Mouse (Mus musculus) adrenal gland, postnatal 14 days (tissue): ENCODE measurements around the gene Ptbp1. TPM values are rescaled to one million over a fixed set of nuclear protein-coding genes. Genes with fewer than 3 reads are reported as not detected.

ENCODE experiments used
- DNase-seq: peaks from one replicate; pipeline ENCODE4 v3.0.0; 2021; ENCODE audit warnings: mixed read lengths
- long read RNA-seq, 2 experiments: library from polyadenylated mRNA; stranded (forward); transcript quantifications; one replicate each; pipeline ENCODE4 v2.0.0; 2021
- total RNA-seq: library from RNA; stranded (reverse); gene quantifications from 2 replicates; pipeline ENCODE4 v1.2.3, GENCODE M21; 2021

Ptbp1 gene
- 291 and 302 TPM in 2 replicates for total RNA-seq
- long read RNA-seq, experiment 1, transcript Ptbp1-216 (14 exons, 3,110 nt) = minor isoform, 46 of 117 reads
- long read RNA-seq, experiment 1, transcript Ptbp1-206 (13 exons, 3,169 nt) = major isoform, 48 of 117 reads
- long read RNA-seq, experiment 1, partial matches to known transcripts = 12 of 117 reads
- long read RNA-seq, experiment 1, other reads (novel, unspliced or antisense) = 9 of 117 reads
- long read RNA-seq, experiment 2, transcript Ptbp1-206 (13 exons, 3,169 nt) = minor isoform, 26 of 75 reads
- long read RNA-seq, experiment 2, transcript Ptbp1-216 (14 exons, 3,110 nt) = major isoform, 29 of 75 reads
- long read RNA-seq, experiment 2, partial matches to known transcripts = 11 of 75 reads
- long read RNA-seq, experiment 2, other reads (novel, unspliced or antisense) = 8 of 75 reads

DNA sequence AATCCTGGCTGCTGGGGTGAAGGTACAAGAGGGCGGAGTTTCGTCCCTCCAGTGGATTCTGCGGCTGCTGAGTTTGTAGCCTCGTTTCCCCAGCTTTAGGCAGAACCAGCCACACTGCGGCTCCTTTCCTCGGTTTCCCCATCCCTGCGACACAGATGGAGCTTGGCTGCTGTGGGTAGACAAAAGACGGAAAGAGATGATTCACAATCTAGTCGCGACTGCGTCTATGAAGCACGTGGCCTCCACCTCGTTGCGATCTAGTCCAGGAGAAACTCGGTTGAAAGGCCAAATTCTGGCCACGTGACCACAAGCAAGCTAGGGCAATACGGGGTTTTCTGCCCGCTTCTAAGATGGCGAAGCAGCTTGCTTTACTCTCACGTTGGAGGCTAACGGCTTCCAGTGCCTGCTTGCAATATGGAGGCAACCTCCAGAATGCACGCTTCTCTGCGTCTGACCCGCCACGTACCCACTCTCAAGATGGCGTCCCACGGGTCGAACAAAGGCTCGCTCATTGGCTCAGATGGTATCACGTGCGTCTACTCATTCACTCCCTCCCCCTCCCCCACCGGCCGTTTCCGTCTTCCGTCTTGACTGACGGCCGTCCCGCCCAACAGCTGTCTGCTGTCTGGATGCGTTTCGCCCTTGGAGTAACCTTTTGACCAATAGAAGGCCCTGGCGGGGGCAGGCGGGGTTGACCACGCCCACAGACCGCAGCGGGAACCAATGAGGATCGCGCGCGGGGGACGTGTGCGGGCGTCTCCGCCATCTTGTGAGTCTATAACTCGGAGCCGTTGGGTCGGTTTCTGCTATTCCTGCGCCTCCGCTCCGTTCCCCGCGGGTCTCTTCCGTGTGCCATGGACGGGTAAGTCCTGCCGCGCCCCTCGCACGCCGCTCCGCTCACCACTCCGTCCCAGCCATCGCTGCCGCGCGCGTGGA lies at the start of gene Ptbp1:
Ptbp1 (plus strand) TSS at position 568 of the 936 bp plus-strand sequence.
- DNase-seq = peak; percentile 100

DNA sequence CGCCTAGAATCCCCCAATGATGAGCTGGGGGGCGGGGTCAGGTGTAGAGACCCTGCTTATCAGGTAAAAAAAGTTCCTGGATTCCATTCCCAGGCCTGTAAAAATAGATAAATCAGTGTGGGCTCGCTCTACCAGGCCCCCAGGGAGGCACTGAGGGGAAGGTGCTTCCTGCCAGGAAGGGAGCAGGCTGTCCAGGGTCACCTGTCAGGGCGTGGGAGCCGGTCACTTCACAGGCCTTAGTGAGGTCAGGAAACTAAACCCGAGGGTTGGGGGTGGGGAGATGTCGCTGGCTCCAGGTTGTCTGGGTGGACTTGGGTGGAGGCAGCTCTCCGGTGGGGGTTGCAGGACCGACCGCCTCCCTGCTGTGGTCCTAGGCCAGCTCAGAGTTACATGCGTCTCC lies 48.6 kb upstream of the Ptbp1 start:
- DNase-seq = peak; percentile 69

DNA sequence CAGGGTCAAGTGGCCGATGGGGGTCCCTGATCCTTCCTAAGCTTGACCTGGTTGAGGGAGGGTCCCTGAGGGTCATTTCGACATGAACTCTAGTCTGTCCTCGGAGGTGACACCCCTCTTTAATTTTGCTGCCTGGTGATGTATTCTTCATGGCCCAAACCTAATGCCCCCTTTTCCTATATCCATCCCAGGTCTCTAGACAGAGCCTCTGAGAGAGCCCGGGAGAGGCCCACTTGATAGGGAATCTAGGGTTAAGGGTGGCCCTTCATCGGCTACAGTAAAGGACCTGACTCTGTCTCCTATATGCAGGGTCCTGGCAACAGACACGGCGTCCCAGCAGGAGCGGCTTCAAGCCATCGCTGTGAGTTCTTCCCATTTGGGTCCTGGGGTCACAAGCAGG lies 47.9 kb upstream of the Ptbp1 start:
- no peak for DNase-seq

- no peak for DNase-seq
Observed at GRCm38 (mm10) chr10:79806972-79807371, 47.3 kb upstream of the Ptbp1 start.

DNA sequence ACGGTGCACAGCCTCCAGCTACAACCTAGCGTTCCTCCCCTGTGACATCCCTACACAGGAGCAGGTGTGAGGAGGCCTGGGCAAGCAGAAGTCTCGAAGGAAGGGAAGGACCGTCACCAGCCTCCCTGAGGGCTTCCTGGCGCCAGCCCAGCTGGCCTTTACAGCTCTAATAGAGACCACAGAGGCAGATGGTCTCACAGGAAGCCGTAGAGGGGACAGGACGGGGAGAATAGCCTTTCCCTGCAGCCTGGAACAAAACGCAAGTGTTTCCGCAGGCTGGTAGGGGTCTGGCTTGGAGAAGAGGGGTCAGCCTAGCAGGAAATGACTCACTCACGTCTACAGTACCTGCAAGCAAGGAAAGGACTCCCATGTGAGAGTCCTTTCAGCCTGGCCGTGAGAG lies 46.4 kb upstream of the Ptbp1 start:
- peak; percentile 61 for DNase-seq

- DNase-seq = no peak
Observed at GRCm38 (mm10) chr10:79808728-79809127, 45.5 kb upstream of the Ptbp1 start.

GRCm38 (mm10) chr10:79811736-79812637 lies 42.2 kb upstream of the Ptbp1 start:
- peak; percentile 92 for DNase-seq

- DNase-seq = no peak
Observed at GRCm38 (mm10) chr10:79814271-79814842, 39.9 kb upstream of the Ptbp1 start.

- DNase-seq = no peak
Observed at GRCm38 (mm10) chr10:79815671-79816494, 38.3 kb upstream of the Ptbp1 start.

GRCm38 (mm10) chr10:79817111-79817510 lies 37.1 kb upstream of the Ptbp1 start:
- no peak for DNase-seq

DNA sequence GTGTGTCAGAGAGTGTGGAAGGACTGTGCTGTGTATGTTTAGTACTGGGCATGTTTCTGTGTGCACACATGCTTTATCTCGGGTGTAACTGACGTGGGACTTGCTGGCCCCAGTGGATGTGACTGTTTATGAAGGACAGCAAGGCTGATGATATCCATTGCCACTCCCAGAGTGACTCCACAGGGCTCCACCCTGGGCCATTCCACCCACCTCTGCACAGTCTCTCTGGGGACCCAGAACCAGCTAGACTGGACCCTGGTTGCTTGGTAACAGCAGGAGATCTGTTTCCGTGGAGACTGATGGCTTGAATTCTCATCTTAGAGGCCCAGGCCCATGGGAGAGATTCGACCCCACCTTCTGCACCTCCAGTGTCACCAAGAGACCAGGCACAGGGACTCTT lies 36.0 kb upstream of the Ptbp1 start:
- DNase-seq = no peak

DNA sequence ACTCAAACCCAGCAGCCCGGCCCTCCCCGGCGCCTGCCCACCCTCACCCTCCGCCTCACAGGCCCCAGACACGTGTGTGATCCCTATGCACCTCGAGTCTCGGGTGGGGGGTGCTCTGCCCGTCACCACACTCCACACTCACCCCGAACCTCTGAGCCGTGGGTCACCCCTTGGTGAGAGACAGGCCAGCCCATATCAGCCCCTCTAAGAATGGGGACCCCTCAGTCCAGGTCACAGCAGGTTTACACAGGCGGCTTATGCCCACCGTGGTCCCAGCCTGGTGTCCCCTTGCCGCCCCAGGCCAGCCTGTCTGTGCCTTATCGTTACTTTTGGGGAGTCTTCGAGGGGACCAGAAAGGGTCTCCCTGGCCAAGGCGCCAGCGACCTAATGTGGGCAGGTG lies 34.6 kb upstream of the Ptbp1 start:
- no peak for DNase-seq

DNA sequence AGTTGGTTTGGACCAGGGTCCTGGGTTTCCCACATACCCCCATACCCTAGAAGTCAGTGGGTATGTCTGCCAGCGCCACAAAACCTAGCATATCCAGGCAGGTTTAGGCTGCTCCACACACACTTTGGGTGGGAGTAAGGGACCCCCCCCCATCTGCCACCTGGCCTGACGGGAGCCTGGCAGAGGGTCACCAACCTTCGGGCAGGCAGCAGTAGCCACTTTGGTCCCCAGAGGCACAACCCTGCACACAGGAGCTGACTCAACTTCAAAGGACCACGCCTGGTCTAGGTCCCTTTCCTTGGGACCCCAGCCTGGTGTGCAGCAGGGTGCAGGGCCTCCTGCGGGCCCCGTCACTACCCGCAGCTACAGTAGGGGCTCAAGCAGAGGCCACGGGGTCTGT lies 34.0 kb upstream of the Ptbp1 start:
- DNase-seq = no peak

DNA sequence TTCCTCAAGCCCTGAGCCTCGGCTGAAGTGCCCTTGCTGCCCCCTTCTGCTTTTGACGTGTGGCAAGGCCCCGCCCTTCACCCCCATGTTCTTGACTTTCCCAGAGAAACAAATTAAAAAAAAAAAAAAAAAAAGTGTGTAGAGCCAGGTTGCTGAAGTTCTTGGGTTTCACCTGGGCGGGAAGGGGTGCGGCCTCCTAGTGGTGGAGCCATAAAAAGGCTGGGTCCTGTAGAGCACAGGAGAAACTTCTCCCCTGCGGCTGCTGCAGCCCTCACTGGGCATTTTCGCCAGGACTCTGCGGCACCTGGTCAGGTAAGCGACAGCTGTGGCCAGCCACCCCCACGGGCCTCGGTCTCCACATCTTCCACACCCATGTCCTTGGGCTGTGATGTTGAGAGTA lies 33.4 kb upstream of the Ptbp1 start, which contains the start of gene Misp:
Misp (plus strand) TSS at position 208 of the 400 bp plus-strand sequence.
- no peak for DNase-seq

- DNase-seq = no peak
Observed at GRCm38 (mm10) chr10:79821731-79822130, 32.5 kb upstream of the Ptbp1 start.

- no peak for DNase-seq
Observed at GRCm38 (mm10) chr10:79822372-79822771, 31.9 kb upstream of the Ptbp1 start.

GRCm38 (mm10) chr10:79823011-79823410 lies 31.2 kb upstream of the Ptbp1 start:
- DNase-seq = no peak

DNA sequence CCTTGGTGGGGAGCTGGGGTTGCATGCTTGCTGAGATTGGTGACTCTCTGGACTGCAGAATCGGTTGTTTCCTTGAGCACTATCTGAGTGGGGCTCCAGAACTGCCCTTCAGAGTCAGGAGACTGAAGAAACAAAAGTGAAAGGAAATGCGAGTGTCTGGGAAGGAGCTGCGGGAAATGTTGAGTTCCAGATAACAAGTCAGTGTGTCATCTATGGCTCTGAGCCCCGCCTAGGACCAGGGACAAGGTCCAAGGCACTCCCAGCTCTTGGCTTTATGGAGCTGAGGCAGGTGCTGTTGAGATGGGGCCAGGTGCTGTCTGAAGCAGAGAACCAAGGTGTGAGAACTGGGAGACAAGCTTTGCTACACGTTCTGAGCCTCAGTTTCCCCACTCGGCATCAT lies 29.8 kb upstream of the Ptbp1 start:
- DNase-seq = peak; percentile 45

- no peak for DNase-seq
Observed at GRCm38 (mm10) chr10:79831583-79831982, 22.6 kb upstream of the Ptbp1 start.

GRCm38 (mm10) chr10:79832026-79832785 lies 22.0 kb upstream of the Ptbp1 start:
- no peak for DNase-seq
